Mouse (Mus musculus) E14TG2a.4 (cell line): ENCODE measurements at regions not wholly inside any gene's neighbourhood (a gene's known extent, or its start where the extent isn't known, plus 50 kb on each side); places are given as distances from the start of the nearest gene placed in this dataset.

Source experiments
- CTCF ChIP-seq: conservative IDR thresholded peaks from 2 replicates; pipeline ENCODE4 v1.5.1; 2014; ENCODE audit warnings: low read length
- NANOG ChIP-seq: IDR thresholded peaks from 2 replicates; pipeline ENCODE4 v1.6.1; 2014; ENCODE audit warnings: borderline replicate concordance, low read length, mixed read lengths

DNA sequence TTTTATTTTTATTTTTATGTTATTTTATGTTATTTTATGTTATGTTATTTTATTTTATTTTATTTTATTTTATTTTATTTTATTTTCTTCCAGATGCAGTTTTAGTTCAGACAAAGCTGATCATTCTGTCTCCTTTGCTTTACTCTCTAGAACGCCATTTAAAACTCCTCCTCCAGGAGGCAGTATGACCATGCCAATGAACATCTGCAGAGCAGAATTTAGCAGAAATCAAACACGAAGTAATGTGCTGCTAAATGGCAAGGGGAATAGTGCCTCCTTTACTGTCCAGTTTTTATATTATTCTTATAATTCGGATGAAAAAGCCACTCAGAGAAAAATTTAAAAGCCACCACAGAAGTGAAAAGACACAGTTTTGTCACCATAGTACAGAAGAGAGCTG lies 1059.1 kb downstream of the 9330182O14Rik start:
- TF ChIP-seq CTCF: peak; percentile 72
- no peak for TF ChIP-seq NANOG
